Mouse (Mus musculus): ENCODE results near the gene Lcp2. TPM values are rescaled to one million over a fixed set of nuclear protein-coding genes. Genes with fewer than 3 reads are reported as not detected.

The Lcp2 gene
- 1.3 and 2.4 TPM in 2 replicates for polyA plus RNA-seq (2016; fragmentation: Nextera tagmentation; extraction: Ambion mirVana)

GRCm38 (mm10) chr11:34046767-34047541 lies at the start of gene Lcp2:
Gene Lcp2, plus strand, starts transcription at chr11:34046920.
- 80% methylated on average over 6 of the region's 6 CpGs for WGBS
- H3K4me3 ChIP-seq: no peak within 1 kb of the TSS

GRCm38 (mm10) chr11:33998244-33998643 lies 48.5 kb upstream of the Lcp2 start:
- Histone ChIP-seq H3K27ac (no peak overlapping the region), H3K36me3 (no peaks in the 10 kb centered on the region), H3K4me3 (no peak overlapping the region), H3K27me3 (ENCODE audit: insufficient read depth, poor library complexity, severe bottlenecking) (peaks cover 19% of the 10 kb centered on the region; the same call in 1 of the 2 replicates), H3K4me1 (peaks cover 3% of the 10 kb centered on the region; the same call in 1 of the 2 replicates), H3K9me3 (no peaks in the 10 kb centered on the region)
- no peak for DNase-seq (ENCODE audit: low spot score)
- 54% methylated on average over 10 of the region's 10 CpGs for WGBS

More at GRCm38 (mm10) chr11:34046767-34047541, at the start of gene Lcp2:
- no peak within 1 kb of the TSS for H3K27ac ChIP-seq
- H3K9me3 ChIP-seq: no peaks in the 10 kb centered on the region
- no peaks in the 10 kb centered on the region for H3K27me3 ChIP-seq (ENCODE audit: insufficient read depth, poor library complexity, severe bottlenecking)
- no peak for DNase-seq (ENCODE audit: low spot score)
- no peaks in the 10 kb centered on the region for H3K36me3 ChIP-seq
- H3K4me1 ChIP-seq: no peaks in the 10 kb centered on the region

GRCm38 (mm10) chr11:34000416-34000815 lies 46.3 kb upstream of the Lcp2 start:
- H3K27ac ChIP-seq: no peak overlapping the region
- WGBS: 71% methylated on average over 3 of the region's 3 CpGs
- no peak for DNase-seq (ENCODE audit: low spot score)
- H3K4me1 ChIP-seq: no peaks in the 10 kb centered on the region
- H3K9me3 ChIP-seq: no peaks in the 10 kb centered on the region
- 0 out of 2 replicates have a peak, but pooled peaks cover 6% of the 10 kb centered on the region for H3K27me3 ChIP-seq (ENCODE audit: insufficient read depth, poor library complexity, severe bottlenecking)
- H3K4me3 ChIP-seq: no peak overlapping the region
- no peaks in the 10 kb centered on the region for H3K36me3 ChIP-seq

- WGBS: 9% methylated on average over 5 of the region's 5 CpGs
- no peak overlapping the region for H3K4me3 ChIP-seq
- H3K27me3 ChIP-seq (ENCODE audit: insufficient read depth, poor library complexity, severe bottlenecking): no peaks in the 10 kb centered on the region
- H3K9me3 ChIP-seq: no peaks in the 10 kb centered on the region
- H3K27ac ChIP-seq: no peak overlapping the region
- peaks cover 4% of the 10 kb centered on the region; the same call in 1 of the 2 replicates for H3K4me1 ChIP-seq
- H3K36me3 ChIP-seq: no peaks in the 10 kb centered on the region
- DNase-seq (ENCODE audit: low spot score): no peak
These were observed 44.7 kb upstream of the Lcp2 start for GRCm38 (mm10) chr11:34001938-34002592.

GRCm38 (mm10) chr11:34002593-34002965 lies 44.1 kb upstream of the Lcp2 start:
- no peak overlapping the region for H3K27ac ChIP-seq
- H3K9me3 ChIP-seq: no peaks in the 10 kb centered on the region
- 68% methylated on average over 5 of the region's 5 CpGs for WGBS
- DNase-seq (ENCODE audit: low spot score): no peak
- no peak overlapping the region for H3K4me3 ChIP-seq
- no peaks in the 10 kb centered on the region for H3K36me3 ChIP-seq
- peaks cover 4% of the 10 kb centered on the region; the same call in 1 of the 2 replicates for H3K4me1 ChIP-seq
- H3K27me3 ChIP-seq (ENCODE audit: insufficient read depth, poor library complexity, severe bottlenecking): no peaks in the 10 kb centered on the region

- Histone ChIP-seq H3K4me1 (peaks cover 11% of the 10 kb centered on the region; the same call in 1 of the 2 replicates), H3K36me3 (no peaks in the 10 kb centered on the region), H3K4me3 (no peak overlapping the region), H3K27me3 (ENCODE audit: insufficient read depth, poor library complexity, severe bottlenecking) (no peaks in the 10 kb centered on the region), H3K9me3 (no peaks in the 10 kb centered on the region), H3K27ac (no peak overlapping the region)
- WGBS: 77% methylated on average over 2 of the region's 2 CpGs
- DNase-seq (ENCODE audit: low spot score): no peak
These were observed 39.1 kb upstream of the Lcp2 start for GRCm38 (mm10) chr11:34007616-34008015.

- Histone ChIP-seq H3K36me3 (no peaks in the 10 kb centered on the region), H3K27me3 (ENCODE audit: insufficient read depth, poor library complexity, severe bottlenecking) (no peaks in the 10 kb centered on the region), H3K27ac (no peak overlapping the region), H3K4me1 (peaks cover 11% of the 10 kb centered on the region; the same call in 1 of the 2 replicates), H3K9me3 (no peaks in the 10 kb centered on the region), H3K4me3 (no peak overlapping the region)
- 71% methylated on average over 11 of the region's 11 CpGs for WGBS
- DNase-seq (ENCODE audit: low spot score): no peak
These were observed 38.5 kb upstream of the Lcp2 start for GRCm38 (mm10) chr11:34008214-34008613.

GRCm38 (mm10) chr11:34008702-34009101 lies 38.0 kb upstream of the Lcp2 start:
- Histone ChIP-seq H3K36me3 (no peaks in the 10 kb centered on the region), H3K9me3 (no peaks in the 10 kb centered on the region), H3K27ac (no peak overlapping the region), H3K27me3 (ENCODE audit: insufficient read depth, poor library complexity, severe bottlenecking) (no peaks in the 10 kb centered on the region), H3K4me3 (no peak overlapping the region), H3K4me1 (peaks cover 11% of the 10 kb centered on the region; the same call in 1 of the 2 replicates)
- 43% methylated on average over 9 of the region's 9 CpGs for WGBS
- no peak for DNase-seq (ENCODE audit: low spot score)

GRCm38 (mm10) chr11:34009316-34010087 lies 37.2 kb upstream of the Lcp2 start:
- Histone ChIP-seq H3K27ac (no peak overlapping the region), H3K9me3 (no peaks in the 10 kb centered on the region), H3K4me1 (peaks cover 11% of the 10 kb centered on the region; the same call in 1 of the 2 replicates), H3K27me3 (ENCODE audit: insufficient read depth, poor library complexity, severe bottlenecking) (no peaks in the 10 kb centered on the region), H3K36me3 (no peaks in the 10 kb centered on the region), H3K4me3 (no peak overlapping the region)
- no peak for DNase-seq (ENCODE audit: low spot score)
- WGBS: 79% methylated on average over 12 of the region's 12 CpGs

GRCm38 (mm10) chr11:34010133-34010858 lies 36.4 kb upstream of the Lcp2 start:
- no peak overlapping the region for H3K4me3 ChIP-seq
- no peak for DNase-seq (ENCODE audit: low spot score)
- no peaks in the 10 kb centered on the region for H3K9me3 ChIP-seq
- no peaks in the 10 kb centered on the region for H3K36me3 ChIP-seq
- 58% methylated on average over 7 of the region's 7 CpGs for WGBS
- H3K27me3 ChIP-seq (ENCODE audit: insufficient read depth, poor library complexity, severe bottlenecking): no peaks in the 10 kb centered on the region
- no peak overlapping the region; the same call in 1 of the 2 replicates for H3K27ac ChIP-seq
- H3K4me1 ChIP-seq: peaks cover 11% of the 10 kb centered on the region; the same call in 1 of the 2 replicates

GRCm38 (mm10) chr11:34010859-34011172 lies 35.9 kb upstream of the Lcp2 start:
- Histone ChIP-seq H3K4me3 (no peak overlapping the region), H3K9me3 (no peaks in the 10 kb centered on the region), H3K36me3 (no peaks in the 10 kb centered on the region), H3K4me1 (peaks cover 11% of the 10 kb centered on the region; the same call in 1 of the 2 replicates), H3K27me3 (ENCODE audit: insufficient read depth, poor library complexity, severe bottlenecking) (no peaks in the 10 kb centered on the region), H3K27ac (no peak overlapping the region)
- 60% methylated on average over 4 of the region's 4 CpGs for WGBS
- no peak for DNase-seq (ENCODE audit: low spot score)

GRCm38 (mm10) chr11:34012007-34012652 lies 34.6 kb upstream of the Lcp2 start:
- WGBS: 38% methylated on average over 6 of the region's 6 CpGs
- no peaks in the 10 kb centered on the region for H3K36me3 ChIP-seq
- no peaks in the 10 kb centered on the region for H3K9me3 ChIP-seq
- H3K27ac ChIP-seq: no peak overlapping the region
- no peaks in the 10 kb centered on the region for H3K27me3 ChIP-seq (ENCODE audit: insufficient read depth, poor library complexity, severe bottlenecking)
- H3K4me1 ChIP-seq: 0 out of 2 replicates have a peak, but pooled peaks cover 7% of the 10 kb centered on the region
- no peak for DNase-seq (ENCODE audit: low spot score)
- no peak overlapping the region for H3K4me3 ChIP-seq

Measured in heart, embryonic 10.5 days (tissue).